Mouse (Mus musculus): ENCODE measurements around the gene Rae1. TPM values are rescaled to one million over a fixed set of nuclear protein-coding genes. Genes with fewer than 3 reads are reported as not detected.
A peak's percentile ranks its signal among the peaks of the same experiment; 100 is the strongest.

Gene Rae1
- polyA plus RNA-seq, 1 experiment, result 26.3 TPM

DNA sequence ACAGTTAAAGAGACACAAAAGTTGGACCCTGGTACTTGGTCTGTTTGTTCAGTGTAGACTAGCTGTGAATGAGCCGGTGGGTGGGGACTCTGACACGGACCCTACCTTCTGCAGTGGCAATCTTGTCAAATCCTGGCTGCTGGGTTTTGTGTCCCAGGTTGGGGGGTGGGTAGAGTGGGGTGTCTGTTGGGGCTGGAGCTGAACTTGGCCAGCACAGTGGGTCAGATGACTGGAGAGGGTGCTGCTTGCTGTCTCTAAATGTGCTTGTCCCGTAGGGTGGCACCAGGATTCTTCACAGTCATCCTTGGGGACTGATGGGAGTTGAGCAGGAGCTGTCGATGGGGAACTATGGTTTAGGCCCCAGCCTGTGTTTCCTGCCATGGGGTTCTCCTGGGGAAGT is 24.0 kb downstream of the Rae1 start:
- Histone ChIP-seq H3K4me1 (peaks cover 83% of the 10 kb centered on the region), H3K9me3 (no peaks in the 10 kb centered on the region), H3K36me3 (replicated peaks; ENCODE audit: low read length) (peaks cover 67% of the 10 kb centered on the region), H3K4me3 (replicated peaks) (peak overlapping the region; percentile 97), H3K27me3 (replicated peaks) (no peaks in the 10 kb centered on the region)
- TF ChIP-seq GATA1 (IDR thresholded peaks at IDR 0.05; ENCODE audit: borderline replicate concordance, low read length) (no peak), FLI1 (IDR thresholded peaks at IDR 0.05; ENCODE audit: low read length) (no peak)

DNA sequence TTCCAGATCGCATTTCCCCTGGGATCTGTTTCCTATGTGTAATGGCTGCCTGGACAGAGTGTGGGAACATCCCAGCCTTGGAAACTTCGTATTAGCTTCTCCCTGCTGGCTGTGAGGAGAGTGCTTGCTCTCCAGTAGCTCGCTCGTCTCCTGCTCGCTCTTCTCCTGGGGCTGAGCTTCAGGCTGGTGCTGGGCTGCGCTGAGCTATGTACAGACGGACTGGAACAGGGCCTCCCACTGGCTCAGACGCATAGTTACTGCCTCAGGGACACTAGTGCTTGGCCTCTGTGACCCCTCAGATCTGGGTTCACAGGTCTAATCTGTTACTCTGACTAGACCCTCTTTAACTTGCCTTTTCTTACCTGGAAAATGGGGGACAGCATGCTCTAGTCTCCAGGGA is 24.5 kb downstream of the Rae1 start:
- TF ChIP-seq GATA1 (IDR thresholded peaks at IDR 0.05; ENCODE audit: borderline replicate concordance, low read length), result no peak
- no peak for TF ChIP-seq FLI1 (IDR thresholded peaks at IDR 0.05; ENCODE audit: low read length)
- Histone ChIP-seq H3K36me3 (replicated peaks; ENCODE audit: low read length) (peaks cover 72% of the 10 kb centered on the region), H3K4me3 (replicated peaks) (peak overlapping the region; percentile 97)

DNA sequence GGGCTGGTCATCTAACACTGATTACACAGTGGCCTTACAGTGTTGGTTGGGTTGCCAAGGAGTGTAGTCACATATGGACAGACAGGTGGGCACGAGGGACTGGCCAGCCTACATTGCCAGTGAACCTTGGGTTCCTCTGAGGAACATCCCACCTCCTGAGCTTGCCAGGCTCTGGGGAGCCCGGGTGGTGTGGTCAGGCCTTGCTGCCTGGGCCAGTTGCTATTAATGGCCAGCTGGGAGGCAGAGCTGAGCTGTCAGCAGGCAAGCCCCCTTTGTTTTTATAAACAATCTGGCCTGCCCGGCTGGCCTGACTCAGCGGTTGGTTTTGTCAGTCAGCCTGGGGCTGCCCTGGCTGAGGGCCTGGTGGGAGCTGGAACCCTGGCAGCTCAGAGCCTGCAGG is 25.0 kb downstream of the Rae1 start:
- Histone ChIP-seq H3K4me3 (replicated peaks) (peak overlapping the region; percentile 97), H3K27me3 (replicated peaks) (no peaks in the 10 kb centered on the region), H3K36me3 (replicated peaks; ENCODE audit: low read length) (peaks cover 77% of the 10 kb centered on the region), H3K9me3 (no peaks in the 10 kb centered on the region), H3K4me1 (peaks cover 83% of the 10 kb centered on the region)
- TF ChIP-seq FLI1 (IDR thresholded peaks at IDR 0.05; ENCODE audit: low read length) (no peak), GATA1 (IDR thresholded peaks at IDR 0.05; ENCODE audit: borderline replicate concordance, low read length) (no peak)

More for the DNA sequence above, 24.5 kb downstream of the Rae1 start:
- peaks cover 83% of the 10 kb centered on the region for H3K4me1 ChIP-seq
- no peaks in the 10 kb centered on the region for H3K27me3 ChIP-seq (replicated peaks)
- no peaks in the 10 kb centered on the region for H3K9me3 ChIP-seq

DNA sequence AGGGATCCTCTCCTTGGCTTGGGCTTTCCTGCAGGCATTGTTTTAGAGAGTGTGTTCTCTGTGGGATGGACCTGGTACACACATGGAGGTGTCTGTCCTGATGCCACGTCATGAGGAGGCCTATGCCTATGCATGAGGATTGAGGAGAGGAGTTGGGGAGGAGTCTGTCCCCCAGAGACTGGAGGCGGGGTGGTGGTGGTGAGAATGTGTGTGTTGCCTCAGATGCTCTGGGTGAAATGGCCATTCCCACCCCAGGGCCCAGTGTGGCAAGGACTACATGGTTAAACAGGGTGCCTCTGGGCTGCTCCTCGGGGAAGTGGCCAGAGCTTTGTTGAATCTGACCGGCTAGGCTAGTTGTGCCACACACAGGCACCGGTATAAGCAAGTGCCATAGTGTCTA is 26.4 kb downstream of the Rae1 start:
- TF ChIP-seq GATA1 (IDR thresholded peaks at IDR 0.05; ENCODE audit: borderline replicate concordance, low read length) (no peak), FLI1 (IDR thresholded peaks at IDR 0.05; ENCODE audit: low read length) (no peak)
- no peaks in the 10 kb centered on the region for H3K27me3 ChIP-seq (replicated peaks)
- peaks cover 83% of the 10 kb centered on the region for H3K4me1 ChIP-seq
- no peaks in the 10 kb centered on the region for H3K9me3 ChIP-seq
- peaks cover 90% of the 10 kb centered on the region for H3K36me3 ChIP-seq (replicated peaks; ENCODE audit: low read length)
- H3K4me3 ChIP-seq (replicated peaks), result peak overlapping the region; percentile 97

DNA sequence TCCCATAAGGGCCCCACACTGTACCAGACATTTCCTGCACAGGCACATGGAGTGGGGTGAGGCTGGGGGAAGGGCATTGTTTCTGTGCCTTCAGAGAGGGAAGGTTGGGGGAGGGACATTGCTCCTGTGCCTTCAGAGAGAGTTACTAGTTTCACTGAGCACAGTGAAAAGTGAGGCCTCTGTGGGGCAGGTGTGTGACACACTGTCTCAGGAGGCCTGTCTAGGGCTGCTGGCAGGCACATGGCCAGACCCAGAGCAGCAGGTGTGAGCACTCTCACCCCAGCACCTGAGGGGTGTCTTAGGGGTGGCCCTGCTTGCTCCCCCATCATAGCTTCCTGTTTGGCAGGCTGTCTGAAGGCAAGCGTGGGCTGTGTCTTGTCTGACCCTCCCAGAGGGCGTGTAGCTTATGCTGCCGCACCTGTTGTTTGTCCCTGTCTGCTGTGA is 26.8 kb downstream of the Rae1 start:
- Histone ChIP-seq H3K36me3 (replicated peaks; ENCODE audit: low read length) (peaks cover 95% of the 10 kb centered on the region), H3K4me3 (replicated peaks) (peak overlapping the region; percentile 97), H3K9me3 (no peaks in the 10 kb centered on the region), H3K4me1 (peaks cover 84% of the 10 kb centered on the region), H3K27me3 (replicated peaks) (no peaks in the 10 kb centered on the region)
- no peak for TF ChIP-seq GATA1 (IDR thresholded peaks at IDR 0.05; ENCODE audit: borderline replicate concordance, low read length)
- TF ChIP-seq FLI1 (IDR thresholded peaks at IDR 0.05; ENCODE audit: low read length), result no peak

DNA sequence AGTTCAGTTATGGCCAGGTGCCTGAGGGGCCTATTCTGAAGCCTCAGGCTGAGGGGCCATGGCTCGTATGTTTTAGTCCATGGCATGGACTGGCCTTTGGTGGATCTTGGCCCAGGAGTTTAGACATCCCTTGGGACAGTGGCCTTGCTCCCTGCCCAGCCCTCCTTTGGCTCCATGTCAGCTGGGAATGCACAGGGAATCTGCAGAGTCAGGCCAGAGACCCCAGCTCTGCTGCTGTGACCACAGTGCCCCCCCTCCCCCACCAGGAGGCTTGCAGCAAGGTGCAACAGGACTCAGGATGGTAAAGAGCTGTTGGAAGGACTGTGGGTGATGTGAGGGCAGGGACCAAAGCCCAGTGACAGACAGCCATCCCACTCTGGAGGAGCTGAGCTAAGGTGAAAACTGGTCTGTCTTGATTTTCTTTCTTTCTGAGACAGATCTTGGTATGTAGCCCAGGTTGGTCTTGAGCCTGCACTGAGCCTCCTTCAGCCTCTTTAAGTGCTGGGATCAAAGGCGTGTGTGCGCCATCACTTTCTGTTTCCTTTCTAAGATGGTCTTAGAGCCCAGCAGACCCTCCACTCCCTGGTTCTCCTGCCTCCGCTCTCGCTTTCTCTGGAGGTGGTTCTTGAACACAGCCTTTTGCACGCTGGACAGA is 27.4 kb downstream of the Rae1 start:
- Histone ChIP-seq H3K27me3 (replicated peaks) (no peaks in the 10 kb centered on the region), H3K4me1 (peaks cover 90% of the 10 kb centered on the region), H3K4me3 (replicated peaks) (peak overlapping the region; percentile 97), H3K9me3 (no peaks in the 10 kb centered on the region), H3K36me3 (replicated peaks; ENCODE audit: low read length) (peaks cover 100% of the 10 kb centered on the region)
- TF ChIP-seq GATA1 (IDR thresholded peaks at IDR 0.05; ENCODE audit: borderline replicate concordance, low read length) (no peak), FLI1 (IDR thresholded peaks at IDR 0.05; ENCODE audit: low read length) (no peak)

DNA sequence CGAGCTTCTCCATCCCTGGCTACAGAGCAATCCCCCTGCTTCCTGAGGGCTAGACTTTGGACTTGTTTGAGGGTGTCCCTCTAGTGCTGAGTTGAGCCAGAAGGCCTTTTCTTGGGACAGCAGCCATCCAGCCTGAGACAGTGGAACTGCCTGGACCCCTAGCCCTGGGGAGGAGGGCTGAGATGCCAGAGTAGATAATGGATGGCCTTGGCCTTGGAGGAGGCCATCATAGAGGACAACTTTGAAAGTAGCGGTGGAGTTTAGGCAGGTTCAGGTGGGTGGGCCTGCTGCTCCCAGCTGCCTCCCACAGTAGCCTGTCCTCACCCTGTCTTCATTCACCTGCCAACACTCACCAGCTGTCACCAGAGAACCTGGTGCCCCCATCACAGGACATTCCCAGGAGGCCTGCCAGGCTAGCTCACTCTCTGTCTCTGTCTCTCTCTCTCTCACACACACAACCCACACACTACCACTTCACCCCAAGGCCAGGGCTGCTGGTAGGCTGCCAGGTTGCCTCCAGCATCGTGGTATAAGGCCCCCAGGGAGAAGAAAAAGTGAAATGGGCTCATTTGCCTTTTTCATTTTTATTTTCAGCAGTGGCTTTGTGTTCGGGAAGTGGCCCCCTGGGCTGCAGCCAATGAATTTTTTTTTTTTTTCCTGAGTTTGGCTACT is 28.0 kb downstream of the Rae1 start:
- H3K27me3 ChIP-seq (replicated peaks), result no peaks in the 10 kb centered on the region
- H3K9me3 ChIP-seq, result no peaks in the 10 kb centered on the region
- no peak for TF ChIP-seq GATA1 (IDR thresholded peaks at IDR 0.05; ENCODE audit: borderline replicate concordance, low read length)
- TF ChIP-seq FLI1 (IDR thresholded peaks at IDR 0.05; ENCODE audit: low read length), result no peak
- H3K36me3 ChIP-seq (replicated peaks; ENCODE audit: low read length), result peaks cover 100% of the 10 kb centered on the region
- peak overlapping the region; percentile 97 for H3K4me3 ChIP-seq (replicated peaks)
- H3K4me1 ChIP-seq, result peaks cover 96% of the 10 kb centered on the region

DNA sequence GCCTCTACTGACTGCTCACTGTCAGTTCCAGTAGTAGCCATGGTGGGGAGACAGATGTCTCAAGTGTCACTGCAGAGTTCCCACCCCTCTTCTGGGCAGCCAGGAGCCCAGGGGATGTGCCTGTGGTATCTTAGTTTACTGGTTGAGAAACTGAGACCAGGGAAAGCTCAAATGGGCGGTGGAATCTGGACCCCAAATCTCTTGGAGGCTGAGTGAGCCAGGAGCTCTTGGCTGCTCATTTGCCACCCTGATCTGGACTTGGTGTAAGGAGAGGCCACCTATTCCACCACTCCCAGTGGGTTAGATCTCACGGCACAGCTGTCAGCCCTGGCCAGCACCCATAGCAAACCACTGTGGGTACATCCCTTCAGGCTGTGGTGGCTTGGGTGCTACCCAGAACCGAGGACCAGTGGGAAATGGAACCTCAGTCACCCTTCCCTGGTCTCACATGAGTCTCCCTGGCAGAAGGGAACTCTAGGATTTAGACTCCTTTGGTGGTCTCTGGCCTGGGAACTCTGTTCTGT is 28.7 kb downstream of the Rae1 start:
- Histone ChIP-seq H3K4me1 (peaks cover 100% of the 10 kb centered on the region), H3K9me3 (no peaks in the 10 kb centered on the region), H3K4me3 (replicated peaks) (peak overlapping the region; percentile 97), H3K27me3 (replicated peaks) (no peaks in the 10 kb centered on the region), H3K36me3 (replicated peaks; ENCODE audit: low read length) (peaks cover 100% of the 10 kb centered on the region)
- no peak for TF ChIP-seq GATA1 (IDR thresholded peaks at IDR 0.05; ENCODE audit: borderline replicate concordance, low read length)
- no peak for TF ChIP-seq FLI1 (IDR thresholded peaks at IDR 0.05; ENCODE audit: low read length)

DNA sequence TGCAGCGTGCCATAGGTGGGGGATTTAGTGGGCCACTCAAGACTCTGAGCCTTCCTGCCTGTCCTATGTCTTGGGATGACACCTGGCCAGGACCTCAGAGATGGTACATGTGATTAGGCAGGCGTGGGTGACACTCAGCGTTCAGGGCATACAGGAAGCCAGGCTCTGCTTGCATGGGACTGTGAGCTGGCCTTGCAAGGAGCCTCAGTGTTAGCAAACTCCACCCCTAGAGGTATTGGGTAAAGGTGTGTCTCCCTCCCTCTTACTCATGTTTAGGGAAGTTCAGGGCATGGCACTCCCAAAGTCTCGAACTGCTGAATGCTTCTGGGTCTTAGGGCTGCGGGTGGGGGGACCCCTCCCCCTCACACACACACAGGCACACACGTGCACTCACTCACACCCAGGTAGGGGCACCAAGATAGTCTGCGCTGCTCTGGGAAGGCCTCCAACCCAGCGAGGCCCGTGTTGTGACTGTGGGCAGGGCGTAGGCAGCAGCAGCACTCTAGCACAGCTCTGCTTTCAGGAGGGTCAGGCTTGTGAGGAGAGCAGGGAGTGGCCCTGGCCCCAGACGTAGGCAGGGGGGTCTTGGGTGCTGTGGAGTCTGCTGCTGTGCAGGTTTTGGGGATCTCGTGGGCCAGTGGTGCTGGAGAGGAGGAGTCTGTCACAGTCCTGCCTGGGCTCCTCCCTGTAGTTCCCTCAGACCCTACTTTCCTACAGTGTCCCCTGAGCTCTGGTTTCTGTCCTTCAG is 30.8 kb downstream of the Rae1 start:
- Histone ChIP-seq H3K9me3 (no peaks in the 10 kb centered on the region), H3K4me3 (replicated peaks) (peak overlapping the region; percentile 97), H3K27me3 (replicated peaks) (no peaks in the 10 kb centered on the region), H3K36me3 (replicated peaks; ENCODE audit: low read length) (peaks cover 100% of the 10 kb centered on the region), H3K4me1 (peaks cover 100% of the 10 kb centered on the region)
- no peak for TF ChIP-seq FLI1 (IDR thresholded peaks at IDR 0.05; ENCODE audit: low read length)
- TF ChIP-seq GATA1 (IDR thresholded peaks at IDR 0.05; ENCODE audit: borderline replicate concordance, low read length), result no peak

Data from megakaryocyte, embryonic 14.5 days (primary cell).